Mouse (Mus musculus) neural tube, embryonic 12.5 days (tissue): ENCODE data around the gene Jam2. TPM values are rescaled to one million over a fixed set of nuclear protein-coding genes. Genes with fewer than 3 reads are reported as not detected.

ENCODE experiments used
- ATAC-seq: fragments of 200-750 bp; cut with Nextera tagmentation; 2 replicates; pipeline ENCODE4 v1.8.0; 2017; ENCODE audit warnings: low read depth, mild to moderate bottlenecking, moderate TSS enrichment, moderate library complexity; ENCODE audit not compliant: low FRiP score
- H3K27ac ChIP-seq: fragments of 300-500 bp; sonication (generic); 2 replicates; pipeline ENCODE4 v1.5.1; 2016
- H3K27me3 ChIP-seq: fragments of 300-500 bp; sonication (generic); replicated peaks from 2 replicates; pipeline ENCODE4 v1.6.1; 2016; ENCODE audit warnings: mild to moderate bottlenecking
- H3K36me3 ChIP-seq: fragments of 300-500 bp; sonication (generic); 2 replicates; pipeline ENCODE4 v1.6.1; 2016; ENCODE audit warnings: mild to moderate bottlenecking
- H3K4me1 ChIP-seq: fragments of 300-500 bp; sonication (generic); 2 replicates; pipeline ENCODE4 v1.6.1; 2016
- H3K4me2 ChIP-seq: fragments of 300-500 bp; sonication (generic); replicated peaks from 2 replicates; pipeline ENCODE4 v1.6.1; 2016; ENCODE audit warnings: mild to moderate bottlenecking
- H3K4me3 ChIP-seq: fragments of 300-500 bp; sonication (generic); 2 replicates; pipeline ENCODE4 v1.5.1; 2016
- H3K9ac ChIP-seq: fragments of 300-500 bp; sonication (generic); 2 replicates; pipeline ENCODE4 v1.6.1; 2016; ENCODE audit warnings: mild to moderate bottlenecking
- H3K9me3 ChIP-seq: fragments of 300-500 bp; sonication (generic); 2 replicates; pipeline ENCODE4 v1.6.1; 2016; ENCODE audit warnings: mild to moderate bottlenecking
- WGBS: fragments of 180-500 bp; shearing (Covaris S2); methylation state at CpG from one replicate; pipeline ENCODE4 v1.1.7; 2016; 5-methylcytosine and 5-hydroxymethylcytosine counted together
- polyA plus RNA-seq: library from polyadenylated mRNA; unstranded; fragments of >200 nt; fragmentation: Nextera tagmentation; extraction: Ambion mirVana; gene quantifications from 2 replicates; pipeline ENCODE4 v1.2.1, GENCODE M21; 2016

Gene Jam2
- polyA plus RNA-seq, 1 experiment from 2014 or later: 45.6 TPM

GRCm38 (mm10) chr16:84772496-84773267 lies 1.2 kb upstream of the Jam2 start:
- Histone ChIP-seq H3K27ac (peak overlapping the region; percentile 88; the same call in 1 of the 2 replicates), H3K4me1 (no peaks in the 10 kb centered on the region; the same call in 1 of the 2 replicates), H3K9me3 (no peaks in the 10 kb centered on the region), H3K36me3 (no peaks in the 10 kb centered on the region; the same call in 1 of the 2 replicates), H3K9ac (no peak overlapping the region), H3K4me3 (peak overlapping the region; percentile 72), H3K27me3 (no peaks in the 10 kb centered on the region), H3K4me2 (peak overlapping the region; percentile 84)
- WGBS: 7% methylated on average over 8 of the region's 8 CpGs
- peak; percentile 59 for ATAC-seq

- H3K27me3 ChIP-seq: no peaks in the 10 kb centered on the region
- H3K4me1 ChIP-seq: no peaks in the 10 kb centered on the region; the same call in 1 of the 2 replicates
- ATAC-seq: peak; percentile 52
- peak overlapping the region; percentile 84 for H3K4me2 ChIP-seq
- no peaks in the 10 kb centered on the region for H3K9me3 ChIP-seq
- peak overlapping the region; percentile 81 for H3K9ac ChIP-seq
- H3K27ac ChIP-seq: peak overlapping the region; percentile 88
- H3K4me3 ChIP-seq: peak overlapping the region; percentile 72
- peaks cover under 1% of the 10 kb centered on the region; the same call in 1 of the 2 replicates for H3K36me3 ChIP-seq
- under 1% methylated on average over 15 of the region's 15 CpGs for WGBS
These were observed 558 bp upstream of the Jam2 start for GRCm38 (mm10) chr16:84773268-84773861.

- no peaks in the 10 kb centered on the region; the same call in 1 of the 2 replicates for H3K4me1 ChIP-seq
- peak overlapping the region; percentile 88; the same call in 1 of the 2 replicates for H3K27ac ChIP-seq
- H3K36me3 ChIP-seq: peaks cover 13% of the 10 kb centered on the region; the same call in 1 of the 2 replicates
- H3K4me2 ChIP-seq: peak overlapping the region; percentile 84
- peak overlapping the region; percentile 81 for H3K9ac ChIP-seq
- peak; percentile 45 for ATAC-seq
- no peaks in the 10 kb centered on the region for H3K27me3 ChIP-seq
- H3K4me3 ChIP-seq: peak overlapping the region; percentile 72
- H3K9me3 ChIP-seq: no peaks in the 10 kb centered on the region
- under 1% methylated on average over 23 of the region's 23 CpGs for WGBS
These were observed 873 bp downstream of the Jam2 start for GRCm38 (mm10) chr16:84774761-84775231.

GRCm38 (mm10) chr16:84775356-84775755 lies 1.4 kb downstream of the Jam2 start:
- WGBS: 21% methylated on average over 11 of the region's 11 CpGs
- no peaks in the 10 kb centered on the region for H3K9me3 ChIP-seq

DNA sequence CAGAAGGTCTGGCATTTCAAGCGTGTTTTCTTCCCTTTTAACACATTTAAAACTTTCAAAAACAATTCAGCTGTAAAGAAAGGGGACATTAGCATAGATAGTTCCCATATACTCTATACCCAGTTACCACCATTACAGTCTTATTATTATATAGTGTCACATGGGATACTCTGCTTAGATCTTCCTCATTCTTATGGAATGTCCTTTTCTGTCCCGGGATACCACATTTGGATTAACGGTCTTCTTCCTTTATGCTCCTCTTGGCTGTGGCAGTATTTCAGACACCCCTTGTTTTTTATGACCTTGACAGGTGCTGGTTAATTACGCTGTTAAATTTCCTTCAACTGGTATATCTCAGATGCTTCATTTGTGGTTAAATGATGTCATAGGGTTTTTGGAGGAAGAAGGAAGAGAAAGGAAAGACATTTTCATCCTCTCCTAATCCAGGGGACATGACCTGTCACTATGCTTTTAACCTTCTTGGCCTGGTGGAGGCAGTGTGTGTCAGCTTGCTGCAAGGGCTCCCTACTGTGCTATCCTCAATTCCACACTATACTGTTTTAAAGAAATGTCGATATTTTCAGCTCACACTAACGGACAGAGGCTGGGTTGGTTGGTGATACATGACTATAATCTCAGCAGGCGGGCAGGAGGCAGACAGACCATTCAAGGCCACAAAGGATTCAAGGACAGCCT lies 2.3 kb downstream of the Jam2 start:
- H3K36me3 ChIP-seq: peaks cover 16% of the 10 kb centered on the region; the same call in 1 of the 2 replicates
- no peaks in the 10 kb centered on the region for H3K27me3 ChIP-seq
- H3K4me2 ChIP-seq: peak overlapping the region; percentile 84
- WGBS: 29% methylated on average over 7 of the region's 7 CpGs
- ATAC-seq: no peak
- H3K4me3 ChIP-seq: peak overlapping the region; percentile 72
- no peak overlapping the region for H3K9ac ChIP-seq
- no peaks in the 10 kb centered on the region for H3K9me3 ChIP-seq
- H3K4me1 ChIP-seq: no peaks in the 10 kb centered on the region; the same call in 1 of the 2 replicates
- no peak overlapping the region for H3K27ac ChIP-seq

More at GRCm38 (mm10) chr16:84775356-84775755, 1.4 kb downstream of the Jam2 start:
- Histone ChIP-seq H3K27ac (no peak overlapping the region), H3K4me1 (no peaks in the 10 kb centered on the region; the same call in 1 of the 2 replicates), H3K27me3 (no peaks in the 10 kb centered on the region), H3K4me2 (peak overlapping the region; percentile 84), H3K4me3 (peak overlapping the region; percentile 72), H3K9ac (peak overlapping the region; percentile 81), H3K36me3 (peaks cover 16% of the 10 kb centered on the region; the same call in 1 of the 2 replicates)
- ATAC-seq: no peak

DNA sequence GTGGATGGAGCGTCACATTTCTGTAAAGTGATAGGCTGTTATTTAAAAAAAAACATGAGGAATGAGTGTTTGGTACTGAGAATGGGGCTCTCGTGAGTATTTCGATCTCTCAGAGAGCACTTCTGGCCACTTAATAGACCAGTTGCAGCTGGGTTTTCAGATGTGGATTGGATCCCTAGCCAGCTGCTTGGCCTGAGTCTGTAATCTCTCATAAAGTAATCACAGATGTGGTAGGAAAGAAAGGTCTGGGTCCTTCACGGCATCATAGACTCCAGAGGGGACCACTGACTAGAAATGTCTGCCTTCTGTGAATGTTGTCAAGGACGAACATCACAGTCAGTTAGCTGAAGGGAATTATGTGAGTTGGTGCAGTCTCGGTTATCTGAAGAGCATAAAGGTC lies 4.5 kb downstream of the Jam2 start:
- no peak overlapping the region for H3K9ac ChIP-seq
- H3K4me2 ChIP-seq: no peak overlapping the region
- WGBS: 87% methylated on average over 6 of the region's 6 CpGs
- H3K9me3 ChIP-seq: no peaks in the 10 kb centered on the region
- no peaks in the 10 kb centered on the region; the same call in 1 of the 2 replicates for H3K4me1 ChIP-seq
- peaks cover 16% of the 10 kb centered on the region; the same call in 1 of the 2 replicates for H3K36me3 ChIP-seq
- no peak overlapping the region for H3K4me3 ChIP-seq
- no peak overlapping the region for H3K27ac ChIP-seq
- no peak for ATAC-seq
- no peaks in the 10 kb centered on the region for H3K27me3 ChIP-seq

DNA sequence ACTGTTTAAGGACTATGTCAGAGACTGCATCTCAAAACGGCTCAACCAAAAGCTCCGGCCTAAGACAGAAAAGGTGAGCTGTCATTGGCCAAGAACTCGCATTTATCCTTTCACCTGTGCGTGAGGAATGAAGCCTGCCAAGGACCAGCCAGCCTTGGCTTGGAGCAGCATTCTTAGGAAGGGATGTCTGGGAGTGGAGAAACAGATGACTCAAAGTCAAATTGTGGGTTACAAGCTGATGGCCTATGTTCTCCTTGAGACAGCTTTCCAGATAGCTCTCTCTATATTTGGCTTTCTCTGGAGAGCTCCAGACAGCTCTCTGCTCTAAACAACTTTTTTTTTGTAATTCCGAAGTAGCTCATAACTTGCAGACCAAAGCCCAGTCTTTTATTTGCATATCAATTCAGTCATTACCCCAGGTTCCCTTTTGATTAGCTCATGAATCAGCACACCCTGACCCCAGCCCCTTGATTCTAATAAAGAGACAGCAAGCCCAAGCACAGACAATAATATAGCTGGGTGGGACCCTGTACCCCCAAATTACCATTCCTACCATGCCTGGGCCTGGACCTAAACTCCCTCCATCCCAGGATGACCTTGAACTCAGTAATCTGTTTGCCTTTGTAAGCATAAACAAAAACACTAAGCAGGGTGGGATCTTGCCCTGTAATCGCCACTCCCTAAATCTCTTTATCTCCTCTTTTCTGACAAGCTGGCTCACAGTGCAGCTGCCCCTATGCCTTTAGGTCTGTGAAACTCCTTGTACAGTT lies 5.1 kb downstream of the Jam2 start:
- Histone ChIP-seq H3K9me3 (no peaks in the 10 kb centered on the region), H3K27me3 (no peaks in the 10 kb centered on the region), H3K4me2 (no peak overlapping the region), H3K36me3 (peaks cover 16% of the 10 kb centered on the region; the same call in 1 of the 2 replicates), H3K27ac (no peak overlapping the region), H3K4me3 (no peak overlapping the region), H3K4me1 (no peaks in the 10 kb centered on the region; the same call in 1 of the 2 replicates), H3K9ac (no peak overlapping the region)
- 89% methylated on average over 6 of the region's 6 CpGs for WGBS
- ATAC-seq: no peak

- H3K9ac ChIP-seq: no peak overlapping the region
- H3K36me3 ChIP-seq: peaks cover 16% of the 10 kb centered on the region; the same call in 1 of the 2 replicates
- no peak overlapping the region for H3K4me2 ChIP-seq
- no peak overlapping the region for H3K27ac ChIP-seq
- H3K9me3 ChIP-seq: no peaks in the 10 kb centered on the region
- 85% methylated on average over 5 of the region's 5 CpGs for WGBS
- H3K4me3 ChIP-seq: no peak overlapping the region
- H3K27me3 ChIP-seq: no peaks in the 10 kb centered on the region
- no peak for ATAC-seq
- no peaks in the 10 kb centered on the region; the same call in 1 of the 2 replicates for H3K4me1 ChIP-seq
These were observed 5.8 kb downstream of the Jam2 start for GRCm38 (mm10) chr16:84779718-84780117.

- no peak overlapping the region for H3K4me2 ChIP-seq
- no peak for ATAC-seq
- H3K27ac ChIP-seq: no peak overlapping the region
- H3K9ac ChIP-seq: no peak overlapping the region
- H3K4me1 ChIP-seq: no peaks in the 10 kb centered on the region
- H3K9me3 ChIP-seq: no peaks in the 10 kb centered on the region
- peaks cover 16% of the 10 kb centered on the region; the same call in 1 of the 2 replicates for H3K36me3 ChIP-seq
- WGBS: 73% methylated on average over 2 of the region's 2 CpGs
- H3K4me3 ChIP-seq: no peak overlapping the region
- H3K27me3 ChIP-seq: no peaks in the 10 kb centered on the region
These were observed 9.4 kb downstream of the Jam2 start for GRCm38 (mm10) chr16:84783279-84783678.

- Histone ChIP-seq H3K4me1 (no peaks in the 10 kb centered on the region), H3K9me3 (no peaks in the 10 kb centered on the region), H3K4me2 (no peak overlapping the region), H3K27ac (no peak overlapping the region), H3K4me3 (no peak overlapping the region), H3K36me3 (0 out of 2 replicates have a peak, but pooled peaks cover 1% of the 10 kb centered on the region), H3K9ac (no peak overlapping the region), H3K27me3 (no peaks in the 10 kb centered on the region)
- WGBS: 24% methylated on average over 7 of the region's 7 CpGs
- no peak for ATAC-seq
These were observed 11.0 kb downstream of the Jam2 start for GRCm38 (mm10) chr16:84784966-84785365.

DNA sequence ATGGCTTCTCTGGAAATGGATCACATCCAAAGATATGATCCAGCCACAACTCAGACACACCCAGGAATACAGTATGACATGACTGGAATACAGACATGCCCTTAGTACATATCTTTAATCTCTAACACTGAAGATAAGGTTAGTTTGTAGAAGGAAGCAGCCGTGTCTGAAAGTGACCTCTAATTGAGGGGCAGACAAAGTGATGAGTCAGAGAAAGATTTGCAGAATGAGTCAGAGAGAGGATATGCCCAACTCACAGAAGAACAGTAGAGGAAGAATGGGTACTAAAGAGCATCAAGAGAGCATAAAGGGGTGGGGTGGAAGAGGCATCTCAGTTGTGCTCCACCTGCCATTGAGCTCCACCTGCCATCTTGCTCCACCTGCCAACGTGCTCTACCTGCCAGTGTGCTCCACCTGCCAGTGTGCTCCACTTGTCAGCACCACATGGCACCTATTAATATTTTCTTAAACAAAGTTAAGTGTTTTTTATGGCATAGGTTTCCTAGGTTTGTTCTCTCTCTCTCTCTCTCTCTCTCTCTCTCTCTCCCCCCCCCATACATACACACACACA lies 16.8 kb downstream of the Jam2 start:
- Histone ChIP-seq H3K4me2 (no peak overlapping the region), H3K9me3 (no peaks in the 10 kb centered on the region), H3K9ac (no peak overlapping the region), H3K27me3 (no peaks in the 10 kb centered on the region), H3K4me3 (no peak overlapping the region), H3K27ac (no peak overlapping the region), H3K4me1 (no peaks in the 10 kb centered on the region), H3K36me3 (0 out of 2 replicates have a peak, but pooled peaks cover 5% of the 10 kb centered on the region)
- 93% methylated on average over 2 of the region's 2 CpGs for WGBS
- no peak for ATAC-seq
